8 mouse cellular contexts compared by ENCODE assay signal in the genomic region with DNA sequence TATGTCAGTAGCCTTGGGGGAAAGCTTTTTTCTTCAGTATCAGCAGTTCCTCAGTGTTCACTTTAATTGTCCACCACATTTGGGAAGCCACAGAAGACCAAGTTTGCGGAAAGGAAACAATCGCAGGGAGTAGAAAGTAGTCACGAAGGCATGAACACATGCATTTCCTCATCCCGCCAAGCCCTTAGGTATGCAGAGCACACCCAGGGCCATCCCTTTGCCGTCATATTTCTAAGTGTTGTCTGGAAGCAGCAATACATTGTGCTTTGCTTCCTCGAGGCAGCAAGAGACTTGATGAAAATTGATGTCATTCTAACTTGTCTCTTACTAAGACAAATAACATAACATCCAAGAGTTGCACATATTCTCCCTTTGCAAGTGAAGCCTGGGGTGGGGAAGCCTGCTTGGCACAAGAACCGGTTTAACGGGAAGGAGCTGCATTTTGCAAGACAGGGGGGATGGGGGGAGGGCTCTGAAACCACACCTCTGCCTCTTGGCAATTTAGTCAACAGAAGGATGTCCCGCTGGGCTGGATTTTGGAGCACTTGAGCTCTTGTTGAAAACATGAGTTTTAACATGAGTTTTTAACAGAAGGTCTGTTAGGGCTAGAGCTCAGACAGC.
DNase-seq lines count a peak whose midpoint lies in the region; TF ChIP-seq lines count a peak whose summit lies in the region.
"Had no signal": no experiment of that assay in that cellular context is flagged by ENCODE, and none has a peak within 500 bp of the region (broad histone marks: within the 10 kb centered on the region; RNA-seq: fewer than 3 reads in every experiment).

No protein-coding gene starts in this region.

- TF ChIP-seq CTCF in kidney, adult 2 months (conservative IDR thresholded peaks at IDR 0.05; ENCODE audit: insufficient read depth, insufficient read length, low read depth, low read length) = no peak

- no peak overlapping the region for H3K4me3 ChIP-seq in kidney, adult 2 months (ENCODE audit: insufficient read depth, low read depth, low read length)
- H3K4me3 ChIP-seq: midbrain, embryonic 12.5 days had no signal

- 40% methylated on average over 9 of the region's 9 CpGs for WGBS in kidney, adult 2 months

- no peaks in the 10 kb centered on the region for H3K27me3 ChIP-seq in kidney, adult 2 months (replicated peaks; ENCODE audit: control insufficient read depth, insufficient read depth, low read length)
- H3K27me3 ChIP-seq: midbrain, embryonic 12.5 days had no signal

- no peaks in the 10 kb centered on the region for H3K4me1 ChIP-seq in kidney, adult 2 months (ENCODE audit: control insufficient read depth, insufficient read depth, low read length)
- H3K4me1 ChIP-seq: midbrain, embryonic 12.5 days had no signal

- no peak for TF ChIP-seq POLR2A in kidney, adult 2 months (IDR thresholded peaks at IDR 0.05; ENCODE audit: low read depth, low read length)

- no peaks in the 10 kb centered on the region for H3K36me3 ChIP-seq in kidney, adult 2 months (ENCODE audit: control insufficient read depth, insufficient read depth, low read length)
- H3K36me3 ChIP-seq: midbrain, embryonic 12.5 days had no signal

- no peak overlapping the region for H3K27ac ChIP-seq in kidney, adult 2 months (ENCODE audit: insufficient read depth, low read depth, low read length)
- H3K27ac ChIP-seq: midbrain, embryonic 12.5 days had no signal

- peak; percentile 3 for DNase-seq in kidney, postnatal 10 days
- no peak for DNase-seq in kidney, adult 2 months
- peak; percentile 17 for DNase-seq in embryo, embryonic 10 days (ENCODE audit: low spot score)
- peak; percentile 14 for DNase-seq in fibroblast of lung, adult 2 months (ENCODE audit: low read depth)
- peak; percentile 54 for DNase-seq in skeletal muscle tissue, adult 2 months (ENCODE audit: low read depth, low spot score)
- no peak for DNase-seq in natural killer cell, adult 2 months (ENCODE audit: low spot score in 2 of 2)
- DNase-seq in left cerebral cortex, adult 18-20 months (ENCODE audit: low spot score in 2 of 2) = no peak

Comparison
In these comparisons a context has a peak if more than half of its experiments do, and no peak if none do; other contexts are left out.
1. DNase-seq: peak in kidney, postnatal 10 days (single experiment), embryo, embryonic 10 days (single experiment), fibroblast of lung, adult 2 months (single experiment) and skeletal muscle tissue, adult 2 months (single experiment); none in kidney, adult 2 months (single experiment), natural killer cell, adult 2 months (0 of 2) and left cerebral cortex, adult 18-20 months (0 of 2).